Mouse (Mus musculus) intestine, embryonic 14.5 days (tissue): ENCODE results near the gene Hectd1. TPM values are rescaled to one million over a fixed set of nuclear protein-coding genes. Genes with fewer than 3 reads are reported as not detected.

Experiments
- ATAC-seq: fragments of 200-750 bp; cut with Nextera tagmentation; replicated peaks from 2 replicates; pipeline ENCODE4 v1.8.0; 2017; ENCODE audit warnings: low read depth, moderate number of reproducible peaks, moderate TSS enrichment, moderate library complexity; ENCODE audit not compliant: low FRiP score, low TSS enrichment
- DNase-seq: peaks from one replicate; pipeline ENCODE4 v3.0.0-alpha.2; 2018; ENCODE audit warnings: low spot score
- H3K27ac ChIP-seq: fragments of 300-500 bp; sonication (generic); 2 replicates; pipeline ENCODE4 v1.5.1; 2014; ENCODE audit warnings: low read depth, mild to moderate bottlenecking, control low read depth
- H3K27me3 ChIP-seq: fragments of 300-500 bp; sonication (generic); replicated peaks from 2 replicates; pipeline ENCODE4 v1.6.1; 2014; ENCODE audit warnings: low read length, control low read depth; ENCODE audit not compliant: control insufficient read depth, insufficient read depth
- H3K36me3 ChIP-seq: fragments of 300-500 bp; sonication (generic); 2 replicates; pipeline ENCODE4 v1.6.1; 2014; ENCODE audit warnings: low read length, control low read depth; ENCODE audit not compliant: control insufficient read depth, insufficient read depth
- H3K4me1 ChIP-seq: fragments of 300-500 bp; sonication (generic); replicated peaks from 2 replicates; pipeline ENCODE4 v1.6.1; 2014; ENCODE audit warnings: low read length, control low read depth, mixed read lengths; ENCODE audit not compliant: control insufficient read depth, insufficient read depth
- H3K4me2 ChIP-seq: fragments of 300-500 bp; sonication (generic); 2 replicates; pipeline ENCODE4 v1.6.1; 2014; ENCODE audit warnings: low read length
- H3K4me3 ChIP-seq: fragments of 300-500 bp; sonication (generic); 2 replicates; pipeline ENCODE4 v1.5.1; 2014; ENCODE audit warnings: low read depth, low read length, control low read depth, mixed read lengths
- H3K9ac ChIP-seq: fragments of 300-500 bp; sonication (generic); 2 replicates; pipeline ENCODE4 v1.6.1; 2014; ENCODE audit warnings: mild to moderate bottlenecking, low read length
- H3K9me3 ChIP-seq: fragments of 300-500 bp; sonication (generic); 2 replicates; pipeline ENCODE4 v1.6.1; 2016; ENCODE audit warnings: low read length, control low read depth; ENCODE audit not compliant: control insufficient read depth
- WGBS: fragments of 180-500 bp; shearing (Covaris S2); extraction: QIAGEN DNeasy Blood & Tissue Kit; methylation state at CpG from one replicate; pipeline ENCODE4 v1.1.7; 2014; 5-methylcytosine and 5-hydroxymethylcytosine counted together
- polyA plus RNA-seq: library from polyadenylated mRNA; unstranded; fragments of >200 nt; fragmentation: Nextera tagmentation; extraction: Ambion mirVana; gene quantifications from 2 replicates; pipeline ENCODE4 v1.2.1, GENCODE M21; 2014

Hectd1 gene
- polyA plus RNA-seq, 1 experiment from 2014 or later: 41.1 TPM

DNA sequence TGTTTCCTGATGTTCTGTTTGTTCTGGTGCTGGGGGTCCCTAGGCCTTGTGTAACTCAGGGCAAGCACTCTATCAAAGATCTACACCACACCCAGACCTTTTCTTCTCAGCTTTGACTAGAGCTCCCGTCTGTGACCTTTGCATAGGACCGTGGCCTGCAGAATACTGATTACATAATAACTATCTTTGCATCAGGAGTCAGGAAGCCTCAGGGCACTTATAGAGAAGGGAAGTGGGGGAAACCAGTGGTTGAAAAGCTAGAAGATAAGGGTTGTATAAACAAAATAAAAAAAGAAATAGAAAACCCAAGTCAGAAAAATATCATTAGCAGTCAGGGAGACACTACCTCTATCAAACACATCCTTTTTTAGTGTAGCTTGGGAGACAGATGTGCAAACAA, 20.6 kb upstream of the Hectd1 start:
- Histone ChIP-seq H3K27me3 (no peaks in the 10 kb centered on the region), H3K4me1 (no peaks in the 10 kb centered on the region), H3K4me3 (no peak overlapping the region), H3K36me3 (no peaks in the 10 kb centered on the region), H3K27ac (no peak overlapping the region), H3K9ac (no peak overlapping the region), H3K9me3 (no peaks in the 10 kb centered on the region), H3K4me2 (no peak overlapping the region)
- no peak for ATAC-seq
- 83% methylated on average over 2 of the region's 2 CpGs for WGBS
- DNase-seq: no peak

DNA sequence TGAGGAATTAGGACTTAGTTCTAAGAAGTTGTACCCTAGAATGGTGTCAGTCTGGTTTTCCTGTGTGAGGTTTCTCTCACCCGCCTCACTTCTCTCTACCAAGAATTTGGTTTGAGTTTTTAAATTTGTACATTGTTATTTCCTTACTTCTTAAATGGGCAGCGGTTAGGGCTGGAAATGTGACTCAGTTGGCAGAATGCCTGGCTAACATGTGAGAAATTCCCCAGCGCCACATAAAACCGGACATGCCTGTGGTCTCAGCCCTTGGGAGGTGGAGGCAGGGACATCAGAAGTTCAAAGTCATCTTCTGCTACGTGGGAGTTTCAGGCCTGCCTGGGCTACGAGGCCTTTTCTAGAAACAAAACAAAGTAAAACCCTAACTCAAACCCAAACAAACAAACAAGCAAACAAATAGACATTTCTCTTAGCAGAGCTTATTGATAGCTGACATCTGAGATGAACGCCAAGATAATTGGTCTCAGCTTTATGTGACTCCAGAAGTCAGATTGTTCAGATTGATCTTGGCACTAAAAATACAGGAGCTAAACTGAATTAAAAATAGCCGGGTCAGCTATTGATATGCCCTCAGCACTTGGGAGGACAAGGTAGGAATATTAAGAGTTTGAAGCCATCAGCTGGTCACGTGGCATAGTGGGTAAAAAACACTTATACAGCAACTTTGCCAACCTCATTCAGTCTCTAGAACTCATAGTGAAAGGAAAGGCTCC, 18.8 kb upstream of the Hectd1 start:
- no peaks in the 10 kb centered on the region for H3K36me3 ChIP-seq
- no peak overlapping the region for H3K4me2 ChIP-seq
- H3K4me1 ChIP-seq: peaks cover 8% of the 10 kb centered on the region; the same call in 1 of the 2 replicates
- no peak overlapping the region for H3K4me3 ChIP-seq
- DNase-seq (no peak), ATAC-seq (no peak)
- H3K27ac ChIP-seq: no peak overlapping the region
- H3K9me3 ChIP-seq: no peaks in the 10 kb centered on the region
- H3K27me3 ChIP-seq: no peaks in the 10 kb centered on the region
- WGBS: 84% methylated on average over 9 of the region's 9 CpGs
- H3K9ac ChIP-seq: no peak overlapping the region

DNA sequence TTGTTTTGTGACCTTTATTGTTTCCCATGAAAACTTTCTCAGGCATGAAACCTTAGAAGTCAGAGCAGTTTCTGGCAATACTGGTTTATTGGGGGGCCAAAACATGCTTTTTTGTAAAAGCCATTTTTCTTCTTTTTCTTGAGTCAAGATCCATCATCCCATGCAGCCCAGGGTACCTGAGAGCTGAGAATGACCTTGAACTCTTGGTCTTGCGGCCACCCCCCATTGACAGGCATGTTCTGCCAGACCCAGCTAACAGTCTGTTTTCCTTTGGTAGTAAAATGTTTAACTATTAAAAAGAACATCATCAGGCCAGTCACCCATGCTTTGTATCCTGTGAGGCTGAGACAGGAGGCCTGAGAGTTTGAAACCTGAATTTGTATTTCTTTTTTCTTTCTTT, 15.9 kb upstream of the Hectd1 start:
- Histone ChIP-seq H3K27ac (0 out of 2 replicates have a peak overlapping the region, but pooled peaks have one; percentile 88), H3K4me3 (peak overlapping the region; percentile 61), H3K4me1 (peaks cover 8% of the 10 kb centered on the region; the same call in 1 of the 2 replicates), H3K4me2 (peak overlapping the region; percentile 66), H3K36me3 (no peaks in the 10 kb centered on the region), H3K9me3 (no peaks in the 10 kb centered on the region), H3K27me3 (no peaks in the 10 kb centered on the region), H3K9ac (no peak overlapping the region)
- DNase-seq: no peak
- WGBS: 23% methylated on average over 1 of the region's 1 CpGs
- peak; percentile 41 for ATAC-seq

DNA sequence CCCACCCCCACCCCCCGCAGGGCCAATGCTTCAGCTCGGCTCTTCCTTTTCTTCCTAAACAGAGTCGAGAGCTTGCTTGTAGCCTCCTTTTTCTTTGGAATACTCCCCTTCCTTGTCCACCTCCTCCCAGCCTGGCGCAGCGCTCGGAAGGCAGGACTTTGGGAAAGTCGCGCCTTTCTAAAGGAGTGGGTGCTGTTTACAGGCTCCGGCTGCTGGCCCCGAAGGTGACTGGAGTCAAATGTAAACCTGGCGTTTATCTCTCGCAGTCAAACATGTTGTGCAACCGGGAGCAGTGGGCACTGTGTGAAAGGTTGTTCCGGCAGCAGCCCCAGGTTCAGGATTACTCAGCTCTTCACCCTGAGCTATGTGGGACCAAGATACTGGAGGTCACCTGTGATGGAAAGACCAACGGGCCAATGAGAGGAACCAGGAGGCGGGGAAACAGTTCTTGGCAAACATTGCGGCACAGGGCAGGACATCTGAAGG, 15.5 kb upstream of the Hectd1 start:
- DNase-seq (peak; percentile 98), ATAC-seq (peak; percentile 99)
- Histone ChIP-seq H3K27ac (peak overlapping the region; percentile 88), H3K9me3 (no peaks in the 10 kb centered on the region), H3K4me1 (peaks cover 8% of the 10 kb centered on the region; the same call in 1 of the 2 replicates), H3K27me3 (no peaks in the 10 kb centered on the region), H3K4me3 (peak overlapping the region; percentile 61), H3K36me3 (no peaks in the 10 kb centered on the region), H3K9ac (peak overlapping the region; percentile 60), H3K4me2 (peak overlapping the region; percentile 66)
- under 1% methylated on average over 17 of the region's 17 CpGs for WGBS

DNA sequence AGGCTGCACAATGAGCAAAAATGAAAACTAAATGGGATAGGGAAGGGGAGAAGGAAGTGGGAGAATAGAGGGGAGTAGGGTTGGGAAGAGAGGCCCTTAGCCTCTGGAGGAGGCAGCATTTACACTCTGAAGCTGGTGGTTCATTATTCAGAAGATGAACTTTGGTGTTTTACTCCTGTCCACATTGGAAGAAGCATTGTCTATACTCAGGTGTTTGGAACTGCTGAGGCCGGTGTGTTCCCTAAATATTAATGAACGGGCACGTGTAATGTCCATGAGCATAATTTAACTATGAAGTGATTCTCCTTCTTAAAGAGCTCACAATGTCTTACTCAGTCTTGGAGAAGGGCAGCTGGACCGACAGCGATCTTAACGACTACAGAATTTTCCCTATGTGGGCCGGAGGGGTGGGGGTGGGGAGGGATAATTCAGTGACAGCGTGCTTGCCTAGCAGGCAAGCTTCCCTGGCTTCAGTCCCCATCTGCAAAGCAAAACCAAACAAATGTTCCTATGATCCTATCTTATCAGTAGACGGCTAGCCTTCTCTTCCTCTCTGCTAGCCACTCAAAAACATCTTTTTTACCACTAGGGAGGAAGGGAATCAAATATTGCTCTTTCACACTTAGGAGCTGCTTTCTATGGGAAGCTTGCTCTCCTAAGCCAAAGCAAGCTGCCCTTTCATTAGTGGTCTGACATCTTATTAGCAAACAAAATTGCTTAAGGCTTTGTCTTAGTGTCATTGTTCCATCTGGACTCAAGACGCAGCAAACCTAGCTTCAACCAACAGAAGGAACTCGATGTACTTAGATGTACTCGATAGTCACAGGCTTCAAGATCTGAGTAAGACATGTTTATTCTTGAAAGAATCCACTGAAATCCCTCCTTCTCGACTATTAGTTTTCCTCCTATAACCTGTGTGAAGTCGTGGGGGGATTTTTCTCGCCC, 14.5 kb upstream of the Hectd1 start:
- DNase-seq: no peak
- no peaks in the 10 kb centered on the region for H3K27me3 ChIP-seq
- peak overlapping the region; percentile 66 for H3K4me2 ChIP-seq
- peak overlapping the region; percentile 60 for H3K9ac ChIP-seq
- no peaks in the 10 kb centered on the region for H3K9me3 ChIP-seq
- H3K27ac ChIP-seq: peak overlapping the region; percentile 88
- H3K36me3 ChIP-seq: no peaks in the 10 kb centered on the region
- H3K4me3 ChIP-seq: peak overlapping the region; percentile 61
- ATAC-seq: no peak
- 31% methylated on average over 15 of the region's 15 CpGs for WGBS
- H3K4me1 ChIP-seq: peaks cover 8% of the 10 kb centered on the region; the same call in 1 of the 2 replicates

DNA sequence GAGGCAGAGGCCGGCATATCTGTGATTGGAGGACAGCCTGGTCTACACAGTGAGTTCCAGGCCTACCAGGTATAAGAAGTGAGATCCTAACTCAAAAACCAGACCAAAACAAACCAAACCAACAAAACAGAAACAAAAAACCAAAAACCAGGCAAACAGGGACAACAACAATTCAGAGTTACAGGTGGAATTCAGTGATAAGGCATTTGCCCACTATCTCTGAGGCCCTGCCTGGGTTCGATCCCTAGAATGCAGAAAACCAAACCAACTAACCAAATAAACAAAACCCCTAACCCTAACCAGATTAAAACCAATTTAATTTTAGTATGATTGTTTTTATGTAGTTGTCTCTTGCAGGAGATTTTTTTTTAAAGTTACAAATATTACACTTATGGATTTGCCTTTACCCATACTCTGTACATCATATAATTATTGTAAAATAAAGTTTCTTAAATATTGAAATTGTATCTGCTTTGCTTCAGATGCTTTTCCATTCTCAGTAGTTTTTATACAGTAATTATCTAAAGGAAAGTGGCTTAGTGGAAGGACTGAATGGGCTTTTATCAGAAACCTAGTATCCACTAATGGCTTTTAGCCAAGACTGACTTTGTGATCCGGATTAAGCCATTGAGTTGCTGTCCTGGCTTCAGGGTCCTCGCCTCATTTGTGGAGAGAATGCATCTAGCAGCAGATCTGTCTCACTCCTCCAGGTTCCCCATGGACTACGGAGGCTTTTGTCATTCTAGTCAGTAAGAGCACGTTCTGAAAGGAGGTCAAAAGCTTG, 12.9 kb upstream of the Hectd1 start:
- WGBS: 69% methylated on average over 6 of the region's 6 CpGs
- DNase-seq (no peak), ATAC-seq (no peak)

DNA sequence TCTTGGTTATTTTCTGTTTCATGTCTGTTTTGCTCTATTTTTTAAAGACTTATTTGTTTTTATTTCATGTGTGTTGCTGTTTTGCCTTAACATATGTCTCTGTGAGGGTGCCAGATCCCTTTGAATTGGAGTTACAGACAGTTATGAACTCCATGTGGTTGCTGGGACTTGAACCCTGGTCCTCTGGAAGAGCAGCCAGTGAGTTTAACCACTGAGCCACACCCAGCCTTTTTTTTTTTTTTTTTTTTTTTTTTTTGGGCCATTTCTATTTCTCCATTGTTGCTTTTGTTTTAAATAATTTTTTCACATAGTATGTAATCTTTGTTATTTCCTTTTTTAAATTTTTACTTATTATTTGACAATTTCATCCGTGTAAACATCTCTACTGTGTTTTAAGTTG, 10.5 kb upstream of the Hectd1 start:
- Histone ChIP-seq H3K27ac (no peak overlapping the region), H3K27me3 (no peaks in the 10 kb centered on the region), H3K4me3 (no peak overlapping the region), H3K36me3 (no peaks in the 10 kb centered on the region), H3K9ac (no peak overlapping the region), H3K4me2 (no peak overlapping the region), H3K9me3 (no peaks in the 10 kb centered on the region), H3K4me1 (peaks cover 8% of the 10 kb centered on the region; the same call in 1 of the 2 replicates)
- WGBS: 85% methylated on average over 1 of the region's 1 CpGs
- ATAC-seq (no peak), DNase-seq (no peak)

More for the DNA sequence above, 12.9 kb upstream of the Hectd1 start:
- Histone ChIP-seq H3K27me3 (no peaks in the 10 kb centered on the region), H3K4me2 (no peak overlapping the region), H3K36me3 (no peaks in the 10 kb centered on the region), H3K27ac (no peak overlapping the region), H3K4me3 (no peak overlapping the region), H3K9ac (no peak overlapping the region), H3K4me1 (peaks cover 8% of the 10 kb centered on the region; the same call in 1 of the 2 replicates), H3K9me3 (no peaks in the 10 kb centered on the region)

DNA sequence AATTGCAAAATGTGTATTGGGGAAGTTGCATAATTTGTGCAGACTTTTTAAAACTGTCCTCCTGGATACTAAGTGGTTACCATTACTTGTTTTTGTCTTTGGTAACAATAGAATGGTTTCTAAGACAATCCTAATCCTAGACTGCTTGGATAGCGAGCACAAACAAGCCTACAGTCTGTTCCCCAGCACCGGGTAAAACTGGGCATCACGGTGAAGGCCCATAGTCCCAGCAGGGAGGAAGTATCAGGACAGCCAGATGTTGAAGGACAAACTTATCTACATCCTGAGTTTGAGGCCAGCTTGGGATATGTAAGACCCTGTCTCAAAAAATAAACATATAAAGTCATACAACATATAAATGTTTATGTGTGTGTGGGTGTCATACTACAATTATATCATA, 5.9 kb upstream of the Hectd1 start:
- Histone ChIP-seq H3K27ac (no peak overlapping the region), H3K9ac (no peak overlapping the region), H3K36me3 (no peaks in the 10 kb centered on the region), H3K27me3 (no peaks in the 10 kb centered on the region), H3K9me3 (no peaks in the 10 kb centered on the region), H3K4me2 (no peak overlapping the region), H3K4me3 (no peak overlapping the region), H3K4me1 (peaks cover 3% of the 10 kb centered on the region; the same call in 1 of the 2 replicates)
- WGBS: 70% methylated on average over 3 of the region's 3 CpGs
- DNase-seq (no peak), ATAC-seq (no peak)
